In the genomic region with DNA sequence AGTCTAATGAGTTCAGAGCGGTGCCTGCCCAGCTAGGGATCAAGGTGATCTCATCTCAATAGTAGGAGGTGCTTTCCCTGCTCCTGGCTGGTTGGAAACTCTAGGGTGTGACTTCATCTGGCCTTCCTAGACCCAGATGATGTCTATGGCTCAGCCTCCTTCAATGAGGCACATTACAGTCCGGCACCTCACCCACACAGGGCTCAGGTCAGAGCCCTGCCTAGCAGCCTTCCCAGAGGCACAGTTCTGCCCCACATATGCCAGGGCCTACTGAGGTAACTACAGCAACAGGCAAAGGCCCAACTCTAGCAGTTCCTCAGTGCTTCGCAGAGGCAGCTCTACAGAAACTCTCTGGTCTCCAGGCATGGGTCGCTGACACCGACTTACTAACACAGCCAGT, we compare ENCODE assay signal across 9 mouse cellular contexts.
"Had no signal": no experiment of that assay in that cellular context is flagged by ENCODE, and none has a peak within 500 bp of the region (broad histone marks: within the 10 kb centered on the region; RNA-seq: fewer than 3 reads in every experiment).

No protein-coding gene starts in this region.

- H3K4me1 ChIP-seq: limb, embryonic 13.5 days; stomach, embryonic 15.5 days had no signal

- ATAC-seq: midbrain, embryonic 13.5 days had no signal

- H3K27me3 ChIP-seq: kidney, embryonic 15.5 days; limb, embryonic 13.5 days; midbrain, embryonic 13.5 days; neural tube, embryonic 12.5 days; stomach, embryonic 15.5 days had no signal

- H3K27ac ChIP-seq: kidney, embryonic 15.5 days; limb, embryonic 13.5 days; liver, embryonic 14.5 days; midbrain, embryonic 13.5 days; neural tube, embryonic 12.5 days; stomach, embryonic 15.5 days had no signal

- H3K4me3 ChIP-seq: kidney, embryonic 15.5 days; limb, embryonic 13.5 days; midbrain, embryonic 13.5 days; neural tube, embryonic 12.5 days; stomach, embryonic 15.5 days had no signal

- H3K36me3 ChIP-seq: stomach, embryonic 15.5 days had no signal

- H3K4me2 ChIP-seq: kidney, embryonic 15.5 days; limb, embryonic 13.5 days; midbrain, embryonic 13.5 days; neural tube, embryonic 12.5 days; stomach, embryonic 15.5 days had no signal

- H3K9ac ChIP-seq: kidney, embryonic 15.5 days; limb, embryonic 13.5 days; liver, embryonic 14.5 days; midbrain, embryonic 13.5 days; neural tube, embryonic 12.5 days; stomach, embryonic 15.5 days had no signal

- DNase-seq: kidney, adult 2 months; kidney, postnatal 14 days; lung, postnatal 36 days had no signal

- H3K9me3 ChIP-seq: kidney, embryonic 15.5 days; limb, embryonic 13.5 days; midbrain, embryonic 13.5 days; neural tube, embryonic 12.5 days; stomach, embryonic 15.5 days had no signal
